Mouse (Mus musculus) liver, embryonic 12.5 days (tissue): ENCODE data around the gene Mthfsd. TPM values are rescaled to one million over a fixed set of nuclear protein-coding genes. Genes with fewer than 3 reads are reported as not detected.

ENCODE experiments used
- ATAC-seq: fragments of 200-750 bp; cut with Nextera tagmentation; 2 replicates; pipeline ENCODE4 v1.8.0; 2017; ENCODE audit warnings: moderate number of reproducible peaks, mild to moderate bottlenecking, moderate library complexity
- H3K27ac ChIP-seq: fragments of 300-500 bp; sonication (generic); 2 replicates; pipeline ENCODE4 v1.5.1; 2016; ENCODE audit warnings: mild to moderate bottlenecking
- H3K27me3 ChIP-seq: fragments of 300-500 bp; sonication (generic); replicated peaks from 2 replicates; pipeline ENCODE4 v1.6.1; 2016; ENCODE audit warnings: mild to moderate bottlenecking, moderate library complexity
- H3K36me3 ChIP-seq: fragments of 300-500 bp; sonication (generic); 2 replicates; pipeline ENCODE4 v1.6.1; 2016; ENCODE audit warnings: mild to moderate bottlenecking, moderate library complexity
- H3K4me1 ChIP-seq: fragments of 300-500 bp; sonication (generic); 2 replicates; pipeline ENCODE4 v1.6.1; 2016
- H3K4me2 ChIP-seq: fragments of 300-500 bp; sonication (generic); 2 replicates; pipeline ENCODE4 v1.6.1; 2016; ENCODE audit warnings: mild to moderate bottlenecking, moderate library complexity
- H3K4me3 ChIP-seq: fragments of 300-500 bp; sonication (generic); 2 replicates; pipeline ENCODE4 v1.5.1; 2016; ENCODE audit warnings: mild to moderate bottlenecking, moderate library complexity
- H3K9ac ChIP-seq: fragments of 300-500 bp; sonication (generic); 2 replicates; pipeline ENCODE4 v1.6.1; 2016; ENCODE audit warnings: mild to moderate bottlenecking, moderate library complexity
- H3K9me3 ChIP-seq: fragments of 300-500 bp; sonication (generic); replicated peaks from 2 replicates; pipeline ENCODE4 v1.6.1; 2016; ENCODE audit warnings: mild to moderate bottlenecking, moderate library complexity
- WGBS: fragments of 180-500 bp; shearing (Covaris S2); methylation state at CpG from one replicate; pipeline ENCODE4 v1.1.7; 2016; ENCODE audit not compliant: insufficient replicate concordance; 5-methylcytosine and 5-hydroxymethylcytosine counted together
- polyA plus RNA-seq: library from polyadenylated mRNA; unstranded; fragments of >200 nt; fragmentation: Nextera tagmentation; extraction: Ambion mirVana; gene quantifications from 2 replicates; pipeline ENCODE4 v1.2.1, GENCODE M21; 2016

Gene Mthfsd
- polyA plus RNA-seq, 1 experiment from 2014 or later = 32.4 TPM

GRCm38 (mm10) chr8:121085011-121085410 is 23.2 kb downstream of the Mthfsd start:
- H3K27me3 ChIP-seq = peaks cover 100% of the 10 kb centered on the region
- H3K4me2 ChIP-seq = peak overlapping the region; percentile 68
- H3K9me3 ChIP-seq = no peaks in the 10 kb centered on the region
- peak overlapping the region; percentile 62 for H3K9ac ChIP-seq
- H3K36me3 ChIP-seq = no peaks in the 10 kb centered on the region
- 4% methylated on average over 30 of the region's 30 CpGs for WGBS
- H3K27ac ChIP-seq = 0 out of 2 replicates have a peak overlapping the region, but pooled peaks have one; percentile 54
- peak overlapping the region; percentile 43 for H3K4me3 ChIP-seq
- ATAC-seq = no peak
- H3K4me1 ChIP-seq = no peaks in the 10 kb centered on the region

GRCm38 (mm10) chr8:121084210-121084951 is 23.8 kb downstream of the Mthfsd start, which contains the start of gene Foxf1:
TSS of gene Foxf1 (plus strand) at chr8:121084386.
- 1% methylated on average over 81 of the region's 83 CpGs for WGBS
- H3K27ac ChIP-seq = peak within 1 kb of the TSS; percentile 72
- H3K4me3 ChIP-seq = peak within 1 kb of the TSS; percentile 43
- H3K4me2 ChIP-seq = peak within 1 kb of the TSS; percentile 68
- H3K9ac ChIP-seq = peak within 1 kb of the TSS; percentile 62
- H3K36me3 ChIP-seq = no peaks in the 10 kb centered on the region
- H3K4me1 ChIP-seq = no peaks in the 10 kb centered on the region
- H3K27me3 ChIP-seq = peaks cover 100% of the 10 kb centered on the region
- no peaks in the 10 kb centered on the region for H3K9me3 ChIP-seq
- ATAC-seq = no peak

GRCm38 (mm10) chr8:121083936-121084209 is 24.3 kb downstream of the Mthfsd start:
- H3K9me3 ChIP-seq = no peaks in the 10 kb centered on the region
- H3K4me1 ChIP-seq = no peaks in the 10 kb centered on the region
- H3K27me3 ChIP-seq = peaks cover 100% of the 10 kb centered on the region
- 0 out of 2 replicates have a peak overlapping the region, but pooled peaks have one; percentile 39 for H3K9ac ChIP-seq
- peak overlapping the region; percentile 43 for H3K4me3 ChIP-seq
- H3K36me3 ChIP-seq = no peaks in the 10 kb centered on the region
- peak overlapping the region; percentile 72 for H3K27ac ChIP-seq
- WGBS = 1% methylated on average over 11 of the region's 27 CpGs
- no peak; the same call in 1 of the 2 replicates for ATAC-seq
- peak overlapping the region; percentile 68 for H3K4me2 ChIP-seq

GRCm38 (mm10) chr8:121083093-121083935 is 24.9 kb downstream of the Mthfsd start:
- ATAC-seq = 0 out of 2 replicates have a peak, but pooled peaks have one; percentile 22
- H3K4me1 ChIP-seq = no peaks in the 10 kb centered on the region
- WGBS = under 1% methylated on average over 79 of the region's 89 CpGs
- peak overlapping the region; percentile 43 for H3K4me3 ChIP-seq
- H3K9ac ChIP-seq = peak overlapping the region; percentile 39
- H3K27me3 ChIP-seq = peaks cover 100% of the 10 kb centered on the region
- H3K4me2 ChIP-seq = peak overlapping the region; percentile 68
- no peaks in the 10 kb centered on the region for H3K36me3 ChIP-seq
- H3K27ac ChIP-seq = peak overlapping the region; percentile 72
- H3K9me3 ChIP-seq = no peaks in the 10 kb centered on the region

- no peaks in the 10 kb centered on the region for H3K36me3 ChIP-seq
- H3K9ac ChIP-seq = peak overlapping the region; percentile 35; the same call in 1 of the 2 replicates
- H3K9me3 ChIP-seq = no peaks in the 10 kb centered on the region
- WGBS = 2% methylated on average over 54 of the region's 57 CpGs
- H3K4me2 ChIP-seq = peak overlapping the region; percentile 68
- no peak for ATAC-seq
- peaks cover 100% of the 10 kb centered on the region for H3K27me3 ChIP-seq
- H3K4me3 ChIP-seq = peak overlapping the region; percentile 43
- no peaks in the 10 kb centered on the region for H3K4me1 ChIP-seq
- H3K27ac ChIP-seq = peak overlapping the region; percentile 72
These were observed 25.7 kb downstream of the Mthfsd start for GRCm38 (mm10) chr8:121082218-121083092.

GRCm38 (mm10) chr8:121081398-121081797 is 26.8 kb downstream of the Mthfsd start:
- peak overlapping the region; percentile 46; the same call in 1 of the 2 replicates for H3K4me2 ChIP-seq
- H3K4me3 ChIP-seq = no peak overlapping the region
- H3K36me3 ChIP-seq = no peaks in the 10 kb centered on the region
- 4% methylated on average over 7 of the region's 7 CpGs for WGBS
- H3K27me3 ChIP-seq = peaks cover 100% of the 10 kb centered on the region
- H3K9me3 ChIP-seq = no peaks in the 10 kb centered on the region
- H3K4me1 ChIP-seq = no peaks in the 10 kb centered on the region
- no peak for ATAC-seq
- H3K9ac ChIP-seq = no peak overlapping the region
- no peak overlapping the region for H3K27ac ChIP-seq

- no peak for ATAC-seq
- Histone ChIP-seq H3K4me2 (peak overlapping the region; percentile 46), H3K36me3 (no peaks in the 10 kb centered on the region), H3K4me1 (no peaks in the 10 kb centered on the region), H3K9ac (peak overlapping the region; percentile 37), H3K27ac (no peak overlapping the region), H3K4me3 (0 out of 2 replicates have a peak overlapping the region, but pooled peaks have one; percentile 2), H3K9me3 (no peaks in the 10 kb centered on the region), H3K27me3 (peaks cover 100% of the 10 kb centered on the region)
- WGBS = 2% methylated on average over 48 of the region's 49 CpGs
These were observed 27.7 kb downstream of the Mthfsd start for GRCm38 (mm10) chr8:121080361-121081090.

- no peaks in the 10 kb centered on the region for H3K36me3 ChIP-seq
- H3K4me2 ChIP-seq = no peak overlapping the region
- H3K27ac ChIP-seq = no peak overlapping the region
- no peak overlapping the region for H3K9ac ChIP-seq
- H3K4me3 ChIP-seq = no peak overlapping the region
- no peaks in the 10 kb centered on the region for H3K9me3 ChIP-seq
- WGBS = 15% methylated on average over 12 of the region's 12 CpGs
- ATAC-seq = no peak
- H3K27me3 ChIP-seq = peaks cover 100% of the 10 kb centered on the region
- H3K4me1 ChIP-seq = no peaks in the 10 kb centered on the region
These were observed 28.2 kb downstream of the Mthfsd start for GRCm38 (mm10) chr8:121079944-121080343.

GRCm38 (mm10) chr8:121079201-121079600 is 29.0 kb downstream of the Mthfsd start:
- H3K9me3 ChIP-seq = no peaks in the 10 kb centered on the region
- WGBS = 8% methylated on average over 7 of the region's 7 CpGs
- H3K27me3 ChIP-seq = peaks cover 100% of the 10 kb centered on the region
- no peaks in the 10 kb centered on the region for H3K4me1 ChIP-seq
- H3K36me3 ChIP-seq = no peaks in the 10 kb centered on the region
- H3K4me3 ChIP-seq = no peak overlapping the region
- H3K9ac ChIP-seq = no peak overlapping the region
- H3K4me2 ChIP-seq = no peak overlapping the region
- ATAC-seq = no peak
- no peak overlapping the region for H3K27ac ChIP-seq

GRCm38 (mm10) chr8:121078721-121079120 is 29.5 kb downstream of the Mthfsd start:
- Histone ChIP-seq H3K27me3 (peaks cover 100% of the 10 kb centered on the region), H3K36me3 (no peaks in the 10 kb centered on the region), H3K4me2 (no peak overlapping the region), H3K4me3 (no peak overlapping the region), H3K9ac (no peak overlapping the region), H3K4me1 (0 out of 2 replicates have a peak, but pooled peaks cover under 1% of the 10 kb centered on the region), H3K9me3 (no peaks in the 10 kb centered on the region), H3K27ac (no peak overlapping the region)
- no peak for ATAC-seq
- WGBS = 11% methylated on average over 14 of the region's 14 CpGs

GRCm38 (mm10) chr8:121076555-121076954 is 31.6 kb downstream of the Mthfsd start:
- peaks cover 7% of the 10 kb centered on the region; the same call in 1 of the 2 replicates for H3K4me1 ChIP-seq
- no peak overlapping the region for H3K4me2 ChIP-seq
- ATAC-seq = no peak
- H3K27me3 ChIP-seq = peaks cover 100% of the 10 kb centered on the region
- no peak overlapping the region for H3K4me3 ChIP-seq
- no peaks in the 10 kb centered on the region for H3K36me3 ChIP-seq
- no peaks in the 10 kb centered on the region for H3K9me3 ChIP-seq
- WGBS = 13% methylated on average over 7 of the region's 7 CpGs
- H3K27ac ChIP-seq = no peak overlapping the region
- H3K9ac ChIP-seq = no peak overlapping the region
